18 mouse cellular contexts compared by ENCODE assay signal in genomic region chr10:81279496-81279895, GRCm38 (mm10). TPM values are rescaled to one million over a fixed set of nuclear protein-coding genes. Genes with fewer than 3 reads are reported as not detected.
DNase-seq lines count a peak whose midpoint lies in the region; ATAC-seq and TF ChIP-seq lines count a peak whose summit lies in the region.
"Had no signal": no experiment of that assay in that cellular context is flagged by ENCODE, and none has a peak within 500 bp of the region (broad histone marks: within the 10 kb centered on the region; RNA-seq: fewer than 3 reads in every experiment).

No protein-coding gene starts in this region.

- H3K4me1 ChIP-seq in heart, embryonic 16.5 days (ENCODE audit: control insufficient read depth, insufficient read depth, low read length): 0 out of 2 replicates have a peak, but pooled peaks cover 2% of the 10 kb centered on the region
- H3K4me1 ChIP-seq in limb, embryonic 11.5 days (ENCODE audit: control insufficient read depth, insufficient read depth, low read length): 0 out of 2 replicates have a peak, but pooled peaks cover 2% of the 10 kb centered on the region
- H3K4me1 ChIP-seq in liver, postnatal 0 days (ENCODE audit: insufficient read depth): no peaks in the 10 kb centered on the region
- H3K4me1 ChIP-seq: embryonic facial prominence, embryonic 12.5 days; forebrain, embryonic 15.5 days; liver, embryonic 15.5 days had no signal

- TF ChIP-seq CTCF in liver, postnatal 0 days (IDR thresholded peaks at IDR 0.05; ENCODE audit: low read depth): no peak

- intact Hi-C loops in heart, postnatal 36 days (cut with DNase I): no loop called here

- WGBS in heart, embryonic 16.5 days: 26% methylated on average over 10 of the region's 10 CpGs
- WGBS in limb, embryonic 11.5 days: 34% methylated on average over 10 of the region's 10 CpGs
- 38% methylated on average over 10 of the region's 10 CpGs for WGBS in liver, postnatal 0 days (ENCODE audit: insufficient replicate concordance)

- DNase-seq in heart, postnatal 36 days: no peak
- peak; percentile 40 for DNase-seq in thymus, postnatal 4 days
- DNase-seq in thymus, adult 18-20 months: no peak
- no peak for DNase-seq in limb, embryonic 11.5 days (ENCODE audit: low spot score)
- DNase-seq in neural tube, embryonic 10.5 days (ENCODE audit: extremely low spot score, low spot score): no peak
- no peak for DNase-seq in liver, postnatal 0 days
- DNase-seq in urinary bladder, adult 18-20 months (ENCODE audit: low spot score in 2 of 2): no peak
- DNase-seq: adrenal gland, postnatal 25 days; gastrocnemius, postnatal 36 days; thymus, postnatal 25 days had no signal

- TF ChIP-seq EP300 in liver, postnatal 0 days (IDR thresholded peaks at IDR 0.05; ENCODE audit: low read depth): no peak

- H3K9me3 ChIP-seq in heart, embryonic 16.5 days (replicated peaks; ENCODE audit: control insufficient read depth, low read length): no peaks in the 10 kb centered on the region
- no peaks in the 10 kb centered on the region for H3K9me3 ChIP-seq in limb, embryonic 11.5 days (ENCODE audit: control insufficient read depth, low read length)
- H3K9me3 ChIP-seq in liver, postnatal 0 days (ENCODE audit: low read length): no peaks in the 10 kb centered on the region
- H3K9me3 ChIP-seq: embryonic facial prominence, embryonic 12.5 days; forebrain, embryonic 15.5 days; liver, embryonic 15.5 days; midbrain, embryonic 13.5 days; neural tube, embryonic 12.5 days had no signal

- H3K27ac ChIP-seq in heart, embryonic 16.5 days (ENCODE audit: low read length): no peak overlapping the region
- no peak overlapping the region for H3K27ac ChIP-seq in limb, embryonic 11.5 days (replicated peaks; ENCODE audit: low read depth, low read length)
- no peak overlapping the region for H3K27ac ChIP-seq in liver, postnatal 0 days (ENCODE audit: low read depth)
- H3K27ac ChIP-seq: embryonic facial prominence, embryonic 12.5 days; forebrain, embryonic 15.5 days; left cerebral cortex, adult 2 months; liver, embryonic 15.5 days; midbrain, embryonic 13.5 days; neural tube, embryonic 12.5 days had no signal

- no peak overlapping the region for H3K4me3 ChIP-seq in heart, embryonic 16.5 days (ENCODE audit: low read length)
- no peak overlapping the region for H3K4me3 ChIP-seq in limb, embryonic 11.5 days (ENCODE audit: low read depth, low read length)
- no peak overlapping the region for H3K4me3 ChIP-seq in liver, postnatal 0 days (ENCODE audit: low read depth, low read length)
- H3K4me3 ChIP-seq: embryonic facial prominence, embryonic 12.5 days; forebrain, embryonic 15.5 days; left cerebral cortex, adult 2 months; liver, embryonic 15.5 days; midbrain, embryonic 13.5 days; neural tube, embryonic 12.5 days had no signal

- no peak for ATAC-seq in heart, embryonic 16.5 days (replicated peaks; ENCODE audit: extremely low read depth, insufficient read depth, low FRiP score)
- ATAC-seq in limb, embryonic 11.5 days (ENCODE audit: insufficient number of reproducible peaks, low FRiP score, low TSS enrichment, low read depth): no peak
- no peak for ATAC-seq in liver, postnatal 0 days
- ATAC-seq: forebrain, embryonic 15.5 days; midbrain, embryonic 13.5 days had no signal

- H3K9ac ChIP-seq in heart, embryonic 16.5 days (ENCODE audit: low read length): no peak overlapping the region
- no peak overlapping the region for H3K9ac ChIP-seq in limb, embryonic 11.5 days (ENCODE audit: low read length)
- H3K9ac ChIP-seq in liver, postnatal 0 days (replicated peaks): no peak overlapping the region
- H3K9ac ChIP-seq: embryonic facial prominence, embryonic 12.5 days; forebrain, embryonic 15.5 days; liver, embryonic 15.5 days; midbrain, embryonic 13.5 days; neural tube, embryonic 12.5 days had no signal

- H3K27me3 ChIP-seq in heart, embryonic 16.5 days (ENCODE audit: control insufficient read depth, insufficient read depth, low read length): peaks cover 20% of the 10 kb centered on the region
- H3K27me3 ChIP-seq in limb, embryonic 11.5 days (ENCODE audit: control insufficient read depth, insufficient read depth, low read length): peaks cover 31% of the 10 kb centered on the region
- peaks cover 13% of the 10 kb centered on the region for H3K27me3 ChIP-seq in liver, postnatal 0 days (ENCODE audit: insufficient read depth, low read length)
- H3K27me3 ChIP-seq: forebrain, embryonic 15.5 days had no signal

- no peaks in the 10 kb centered on the region for H3K36me3 ChIP-seq in heart, embryonic 16.5 days (ENCODE audit: control insufficient read depth, insufficient read depth)
- no peaks in the 10 kb centered on the region for H3K36me3 ChIP-seq in limb, embryonic 11.5 days (ENCODE audit: control insufficient read depth, insufficient read depth, low read length)
- H3K36me3 ChIP-seq in liver, postnatal 0 days (replicated peaks; ENCODE audit: insufficient read depth, low read length): no peaks in the 10 kb centered on the region
- H3K36me3 ChIP-seq: embryonic facial prominence, embryonic 12.5 days; forebrain, embryonic 15.5 days; liver, embryonic 15.5 days; midbrain, embryonic 13.5 days; neural tube, embryonic 12.5 days had no signal

- peak overlapping the region; percentile 19; the same call in 1 of the 2 replicates for H3K4me2 ChIP-seq in heart, embryonic 16.5 days (ENCODE audit: low read depth, low read length)
- H3K4me2 ChIP-seq in limb, embryonic 11.5 days (ENCODE audit: low read depth, severe bottlenecking): 0 out of 2 replicates have a peak overlapping the region, but pooled peaks have one; percentile 11
- no peak overlapping the region for H3K4me2 ChIP-seq in liver, postnatal 0 days (ENCODE audit: low read depth, low read length)
- H3K4me2 ChIP-seq: embryonic facial prominence, embryonic 12.5 days; forebrain, embryonic 15.5 days; liver, embryonic 15.5 days; midbrain, embryonic 13.5 days; neural tube, embryonic 12.5 days had no signal

RNA-seq across cellular contexts. Expression of gene Tjp3, which starts 11.9 kb away (rescaled TPM):
- polyA plus RNA-seq in heart, embryonic 16.5 days (2015; fragmentation: Nextera tagmentation; extraction: Ambion mirVana): 4.7 and 5.3 TPM in 2 replicates
- total RNA-seq in heart, postnatal 36 days (2021): under 1 TPM in 1 of 2 experiments, not detected in 1; 0.19 TPM
- 2.0 TPM in 2 replicates for polyA plus RNA-seq in limb, embryonic 11.5 days (2014; fragmentation: Nextera tagmentation; extraction: Ambion mirVana)
- 1.7 and 1.8 TPM in 2 replicates for polyA plus RNA-seq in liver, postnatal 0 days (2015; fragmentation: Nextera tagmentation; extraction: Ambion mirVana)
- total RNA-seq: gastrocnemius, postnatal 36 days; heart, postnatal 25 days had no signal

RNA-seq across cellular contexts. Expression of gene Apba3, which starts 12.7 kb away (rescaled TPM):
- 62.7 and 63.0 TPM in 2 replicates for polyA plus RNA-seq in heart, embryonic 16.5 days (2015; fragmentation: Nextera tagmentation; extraction: Ambion mirVana)
- total RNA-seq in heart, postnatal 36 days (2021): 100 to 1,000 TPM; 102 to 108 TPM
- 45.3 and 46.3 TPM in 2 replicates for polyA plus RNA-seq in limb, embryonic 11.5 days (2014; fragmentation: Nextera tagmentation; extraction: Ambion mirVana)
- 21.1 and 23.2 TPM in 2 replicates for polyA plus RNA-seq in liver, postnatal 0 days (2015; fragmentation: Nextera tagmentation; extraction: Ambion mirVana)

RNA-seq across cellular contexts. Expression of gene Mrpl54, which starts 12.8 kb away (rescaled TPM):
- 230 TPM in 2 replicates for polyA plus RNA-seq in heart, embryonic 16.5 days (2015; fragmentation: Nextera tagmentation; extraction: Ambion mirVana)
- total RNA-seq in heart, postnatal 36 days (2021): 10 to 100 TPM; 95.2 to 97.4 TPM
- 198 and 217 TPM in 2 replicates for polyA plus RNA-seq in limb, embryonic 11.5 days (2014; fragmentation: Nextera tagmentation; extraction: Ambion mirVana)
- polyA plus RNA-seq in liver, postnatal 0 days (2015; fragmentation: Nextera tagmentation; extraction: Ambion mirVana): 110 and 112 TPM in 2 replicates

RNA-seq across cellular contexts. Expression of gene Pip5k1c, which starts 13.3 kb away (rescaled TPM):
- 31.3 and 33.2 TPM in 2 replicates for polyA plus RNA-seq in heart, embryonic 16.5 days (2015; fragmentation: Nextera tagmentation; extraction: Ambion mirVana)
- total RNA-seq in heart, postnatal 36 days (2021): 10 to 100 TPM; 31.5 to 33.3 TPM
- polyA plus RNA-seq in limb, embryonic 11.5 days (2014; fragmentation: Nextera tagmentation; extraction: Ambion mirVana): 49.0 and 60.6 TPM in 2 replicates
- polyA plus RNA-seq in liver, postnatal 0 days (2015; fragmentation: Nextera tagmentation; extraction: Ambion mirVana): 8.8 and 9.7 TPM in 2 replicates

RNA-seq across cellular contexts. Expression of gene Matk, which starts 26.8 kb away (rescaled TPM):
- 2.6 and 2.7 TPM in 2 replicates for polyA plus RNA-seq in heart, embryonic 16.5 days (2015; fragmentation: Nextera tagmentation; extraction: Ambion mirVana)
- total RNA-seq in heart, postnatal 36 days (2021): under 1 TPM; 0.39 to 0.41 TPM
- 1.2 and 2.3 TPM in 2 replicates for polyA plus RNA-seq in limb, embryonic 11.5 days (2014; fragmentation: Nextera tagmentation; extraction: Ambion mirVana)
- 1.7 TPM in 2 replicates for polyA plus RNA-seq in liver, postnatal 0 days (2015; fragmentation: Nextera tagmentation; extraction: Ambion mirVana)
